Mouse (Mus musculus) neural tube, embryonic 15.5 days (tissue): ENCODE results near the gene Ctnnbl1. TPM values are rescaled to one million over a fixed set of nuclear protein-coding genes. Genes with fewer than 3 reads are reported as not detected.
A peak's percentile ranks its signal among the peaks of the same experiment; 100 is the strongest.

Source experiments
- ATAC-seq: fragments of 200-750 bp; cut with Nextera tagmentation; 2 replicates; pipeline ENCODE4 v1.8.0; 2017; ENCODE audit warnings: mild to moderate bottlenecking, moderate TSS enrichment, moderate library complexity; ENCODE audit not compliant: low FRiP score
- H3K27ac ChIP-seq: fragments of 300-500 bp; sonication (generic); replicated peaks from 2 replicates; pipeline ENCODE4 v1.5.1; 2015; ENCODE audit warnings: mild to moderate bottlenecking, inconsistent platforms
- H3K27me3 ChIP-seq: fragments of 300-500 bp; sonication (generic); replicated peaks from 2 replicates; pipeline ENCODE4 v1.6.1; 2015; ENCODE audit warnings: inconsistent platforms
- H3K36me3 ChIP-seq: fragments of 300-500 bp; sonication (generic); 2 replicates; pipeline ENCODE4 v1.6.1; 2015; ENCODE audit warnings: inconsistent platforms
- H3K4me1 ChIP-seq: fragments of 300-500 bp; sonication (generic); 2 replicates; pipeline ENCODE4 v1.6.1; 2015; ENCODE audit warnings: inconsistent platforms
- H3K4me2 ChIP-seq: fragments of 300-500 bp; sonication (generic); 2 replicates; pipeline ENCODE4 v1.6.1; 2015; ENCODE audit warnings: inconsistent platforms, mild to moderate bottlenecking, moderate library complexity
- H3K4me3 ChIP-seq: fragments of 300-500 bp; sonication (generic); replicated peaks from 2 replicates; pipeline ENCODE4 v1.5.1; 2015; ENCODE audit warnings: mild to moderate bottlenecking, inconsistent platforms
- H3K9ac ChIP-seq: fragments of 300-500 bp; sonication (generic); replicated peaks from 2 replicates; pipeline ENCODE4 v1.6.1; 2015; ENCODE audit warnings: mild to moderate bottlenecking, inconsistent platforms
- H3K9me3 ChIP-seq: fragments of 300-500 bp; sonication (generic); replicated peaks from 2 replicates; pipeline ENCODE4 v1.6.1; 2016; ENCODE audit warnings: inconsistent platforms
- WGBS: fragments of 180-500 bp; shearing (Covaris S2); methylation state at CpG from one replicate; pipeline ENCODE4 v1.1.7; 2015; ENCODE audit warnings: mixed read lengths; 5-methylcytosine and 5-hydroxymethylcytosine counted together
- polyA plus RNA-seq: library from polyadenylated mRNA; unstranded; fragments of >200 nt; fragmentation: Nextera tagmentation; extraction: Ambion mirVana; gene quantifications from 2 replicates; pipeline ENCODE4 v1.2.1, GENCODE M21; 2015

Ctnnbl1 gene
- 51.3 and 52.6 TPM in 2 replicates for polyA plus RNA-seq

DNA sequence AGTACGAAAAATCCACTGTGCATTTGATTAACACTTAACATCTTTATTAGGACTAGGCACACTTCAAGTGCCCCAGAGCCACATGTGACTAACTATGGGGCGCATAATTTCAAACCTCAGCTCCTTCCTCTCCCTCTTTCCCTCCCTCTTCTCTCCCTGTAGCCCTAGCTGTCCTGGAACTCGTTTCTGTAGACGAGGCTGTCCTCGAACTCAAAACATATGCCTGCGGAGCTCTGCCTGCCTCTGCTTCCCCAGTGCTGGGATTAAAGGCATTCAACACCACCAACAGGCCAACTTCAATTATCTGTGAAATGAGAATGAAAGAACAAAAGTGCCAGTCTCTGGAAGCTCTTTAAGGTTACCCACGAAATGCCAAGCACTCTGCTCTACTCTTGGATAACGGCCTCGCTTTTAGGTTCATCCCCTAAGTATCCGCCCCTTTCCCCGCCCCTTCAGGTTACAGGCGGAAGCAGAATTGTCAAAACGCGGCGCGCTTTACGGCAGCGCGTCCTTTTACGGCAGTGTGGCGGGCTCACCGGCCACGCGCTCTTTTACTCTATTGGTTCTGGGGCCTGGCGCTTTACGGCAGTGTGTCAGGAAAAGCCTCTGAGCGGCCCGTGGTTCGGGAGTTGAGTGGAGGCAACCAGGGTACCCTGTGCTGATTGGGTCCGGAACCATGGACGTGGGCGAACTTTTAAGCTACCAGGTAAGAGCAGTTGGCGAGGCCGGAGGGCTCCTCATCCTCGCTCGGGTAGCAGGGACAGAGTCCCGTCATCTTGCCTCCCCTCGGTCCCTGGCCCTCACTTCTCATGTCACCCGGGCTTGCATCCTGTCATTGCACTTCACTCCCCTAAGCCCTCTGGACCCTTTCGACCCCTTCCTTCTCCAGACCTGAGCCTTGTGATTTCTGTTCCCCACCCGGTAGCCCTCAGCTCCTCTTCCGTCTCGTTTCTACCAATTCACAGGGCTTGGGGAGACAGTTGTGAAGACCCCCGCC is at the start of gene Ctnnbl1:
Gene Ctnnbl1 (plus strand): TSS at position 548 of the 997 bp plus-strand sequence.
- H3K4me2 ChIP-seq: peak within 1 kb of the TSS; percentile 73
- ATAC-seq: peak; percentile 91

DNA sequence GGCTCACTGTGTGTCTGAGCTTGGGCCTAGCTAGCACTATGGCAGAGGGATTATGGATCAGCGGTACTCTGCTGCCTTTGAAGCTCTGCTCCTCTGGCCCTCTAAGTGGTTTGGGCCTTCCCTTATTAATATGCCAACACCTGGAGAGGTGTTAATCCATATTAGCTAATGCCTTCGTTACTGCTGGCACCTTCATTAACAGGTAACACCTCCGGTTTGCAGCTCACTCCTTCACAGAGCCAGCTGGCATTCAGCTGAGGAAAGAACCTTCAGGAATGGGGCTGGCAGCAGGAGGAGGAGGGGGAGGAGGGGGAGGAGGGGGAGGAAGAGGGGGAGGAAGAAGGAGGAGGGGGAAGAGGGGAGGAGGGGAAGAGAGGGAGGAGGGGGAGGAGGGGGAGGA is 49.7 kb upstream of the Ctnnbl1 start:
- no peak overlapping the region for H3K27ac ChIP-seq
- no peak overlapping the region for H3K4me3 ChIP-seq
- H3K9ac ChIP-seq: no peak overlapping the region
- H3K9me3 ChIP-seq: no peaks in the 10 kb centered on the region
- H3K36me3 ChIP-seq: no peaks in the 10 kb centered on the region
- peaks cover 15% of the 10 kb centered on the region for H3K4me1 ChIP-seq
- WGBS: 66% methylated on average over 3 of the region's 3 CpGs
- no peaks in the 10 kb centered on the region for H3K27me3 ChIP-seq
- ATAC-seq: no peak
- no peak overlapping the region for H3K4me2 ChIP-seq

More for the DNA sequence above, at the start of gene Ctnnbl1:
- H3K4me1 ChIP-seq: peaks cover 17% of the 10 kb centered on the region
- peak within 1 kb of the TSS; percentile 60 for H3K27ac ChIP-seq
- 12% methylated on average over 44 of the region's 44 CpGs for WGBS
- peak within 1 kb of the TSS; percentile 83 for H3K4me3 ChIP-seq
- 0 out of 2 replicates have a peak, but pooled peaks cover 2% of the 10 kb centered on the region for H3K36me3 ChIP-seq
- H3K27me3 ChIP-seq: no peaks in the 10 kb centered on the region
- H3K9me3 ChIP-seq: no peaks in the 10 kb centered on the region
- peak within 1 kb of the TSS; percentile 72 for H3K9ac ChIP-seq

DNA sequence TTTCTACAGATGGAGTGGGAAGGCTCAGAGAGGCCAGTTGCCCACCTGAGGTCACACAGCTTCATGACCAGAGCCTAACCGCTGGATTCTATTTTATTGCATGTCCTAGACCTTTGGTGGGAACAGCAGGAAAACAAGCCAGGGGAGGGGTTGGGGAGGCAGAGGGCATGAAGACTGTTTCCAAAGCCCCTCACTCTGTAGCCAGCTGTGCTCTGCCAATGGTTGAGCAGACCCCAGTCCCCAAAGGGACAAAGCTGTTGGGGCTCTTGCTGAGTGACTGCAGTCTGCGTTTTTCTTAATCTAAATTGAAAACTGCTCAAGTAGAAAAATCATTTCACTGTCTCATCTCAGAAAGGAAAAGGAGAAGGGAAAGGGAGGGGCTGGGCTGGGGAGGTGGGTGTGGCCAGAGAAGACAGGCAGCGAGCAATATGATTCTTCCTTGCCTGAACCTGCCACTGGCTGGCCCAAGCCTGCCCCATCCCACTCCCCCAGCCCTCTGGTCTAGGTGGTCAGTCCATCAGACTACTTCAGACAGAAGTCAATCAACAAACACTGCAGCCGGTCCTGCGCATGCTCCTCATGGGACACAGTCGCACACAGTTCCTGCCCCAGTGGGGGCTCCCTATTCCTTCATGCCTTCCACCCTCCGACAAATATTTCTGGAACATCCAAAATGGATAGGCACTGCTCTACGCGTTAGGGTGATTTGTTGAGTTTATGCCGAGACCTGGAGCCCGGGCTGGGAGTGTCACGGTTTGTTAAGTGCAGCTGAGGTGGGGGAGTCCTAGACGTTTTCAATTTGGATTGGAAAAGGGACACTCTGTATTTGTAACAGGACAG is 45.7 kb upstream of the Ctnnbl1 start:
- no peak overlapping the region for H3K4me2 ChIP-seq
- H3K36me3 ChIP-seq: no peaks in the 10 kb centered on the region
- H3K27ac ChIP-seq: peak overlapping the region; percentile 37; the same call in 1 of the 2 replicates
- WGBS: 47% methylated on average over 13 of the region's 13 CpGs
- H3K9ac ChIP-seq: no peak overlapping the region; the same call in 1 of the 2 replicates
- no peak overlapping the region for H3K4me3 ChIP-seq
- no peaks in the 10 kb centered on the region for H3K27me3 ChIP-seq
- no peaks in the 10 kb centered on the region for H3K9me3 ChIP-seq
- peaks cover 25% of the 10 kb centered on the region for H3K4me1 ChIP-seq
- ATAC-seq: no peak; the same call in 1 of the 2 replicates

DNA sequence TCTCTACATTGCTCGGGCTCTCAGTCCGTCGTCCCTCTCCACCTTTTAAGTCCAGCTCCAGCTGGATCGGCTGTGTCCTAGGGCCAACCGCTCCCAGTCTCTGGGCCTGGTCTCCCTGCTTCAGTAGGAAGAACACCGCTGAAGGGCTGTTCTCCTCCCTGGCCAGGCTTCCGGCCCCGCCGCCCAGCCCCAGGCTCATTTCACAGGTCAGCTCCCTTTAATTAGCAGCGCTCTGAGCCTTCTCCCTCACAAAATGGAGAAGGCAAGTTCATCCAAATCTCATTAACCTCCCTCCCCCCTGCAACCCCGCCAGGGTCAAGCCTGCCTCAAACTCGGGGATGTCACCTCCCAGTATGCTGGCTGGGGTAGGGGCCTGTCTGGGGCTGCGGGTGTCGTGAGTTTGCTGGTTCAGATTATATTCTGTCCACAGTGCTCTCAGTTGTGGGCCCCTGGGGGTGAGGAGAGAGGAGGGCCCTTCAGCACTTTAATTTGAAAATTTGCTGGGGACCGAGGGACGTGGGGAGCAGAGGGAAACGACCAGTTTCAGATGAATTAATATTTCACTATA is 44.8 kb upstream of the Ctnnbl1 start:
- H3K27me3 ChIP-seq: no peaks in the 10 kb centered on the region
- no peak for ATAC-seq
- no peak overlapping the region for H3K4me3 ChIP-seq
- H3K27ac ChIP-seq: 0 out of 2 replicates have a peak overlapping the region, but pooled peaks have one; percentile 37
- H3K9me3 ChIP-seq: no peaks in the 10 kb centered on the region
- H3K4me2 ChIP-seq: no peak overlapping the region
- WGBS: 26% methylated on average over 17 of the region's 17 CpGs
- no peaks in the 10 kb centered on the region for H3K36me3 ChIP-seq
- no peak overlapping the region for H3K9ac ChIP-seq
- H3K4me1 ChIP-seq: peaks cover 33% of the 10 kb centered on the region

DNA sequence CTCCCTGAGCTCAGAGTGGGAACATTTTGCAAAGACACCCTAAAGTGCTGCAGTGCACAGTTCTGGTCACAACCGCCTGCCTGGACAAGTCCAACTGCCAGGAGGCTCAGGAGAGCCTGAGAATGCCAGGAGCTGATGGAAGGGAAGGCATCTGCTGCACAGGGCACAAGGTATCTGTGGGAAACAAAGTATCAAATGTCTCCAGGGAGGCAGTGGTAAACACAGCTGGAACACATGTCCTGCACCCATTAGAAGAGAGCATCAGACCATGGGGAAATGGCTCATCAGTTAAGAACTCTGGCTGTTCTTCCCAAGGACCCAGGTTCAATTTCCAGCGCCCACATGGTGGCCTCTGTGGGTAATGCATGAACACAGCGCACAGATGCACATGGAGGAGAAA is 43.6 kb upstream of the Ctnnbl1 start:
- peaks cover 33% of the 10 kb centered on the region for H3K4me1 ChIP-seq
- no peaks in the 10 kb centered on the region for H3K27me3 ChIP-seq
- no peak overlapping the region for H3K4me2 ChIP-seq
- WGBS: 86% methylated on average over 3 of the region's 3 CpGs
- no peak overlapping the region for H3K27ac ChIP-seq
- no peaks in the 10 kb centered on the region for H3K36me3 ChIP-seq
- no peak overlapping the region for H3K9ac ChIP-seq
- H3K9me3 ChIP-seq: no peaks in the 10 kb centered on the region
- H3K4me3 ChIP-seq: no peak overlapping the region
- no peak for ATAC-seq

DNA sequence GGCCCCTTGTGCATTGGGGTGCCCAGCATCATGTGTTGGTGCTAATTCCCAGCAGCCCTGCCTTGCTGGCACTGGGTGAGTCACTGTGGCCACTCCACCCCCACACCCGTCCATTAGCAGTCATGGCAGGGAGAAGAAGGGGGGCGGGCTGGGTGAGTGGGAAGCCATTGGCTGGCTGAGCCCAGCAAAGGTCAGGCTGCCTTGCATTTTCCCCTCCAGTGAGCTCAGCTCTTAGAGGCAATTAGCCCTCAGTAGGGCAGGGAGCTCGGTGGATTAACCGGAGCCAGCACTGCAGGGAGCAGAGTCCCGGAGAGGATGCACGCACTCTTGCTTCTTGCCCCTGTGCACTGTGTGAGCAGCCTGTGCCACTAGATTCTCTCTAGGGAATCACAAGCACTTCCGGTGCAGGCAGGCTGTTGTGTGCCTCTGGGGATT is 40.9 kb upstream of the Ctnnbl1 start:
- Histone ChIP-seq H3K4me2 (no peak overlapping the region), H3K36me3 (no peaks in the 10 kb centered on the region), H3K27ac (peak overlapping the region; percentile 63), H3K27me3 (no peaks in the 10 kb centered on the region), H3K9ac (no peak overlapping the region), H3K4me1 (peaks cover 42% of the 10 kb centered on the region), H3K9me3 (no peaks in the 10 kb centered on the region), H3K4me3 (no peak overlapping the region)
- WGBS: 16% methylated on average over 7 of the region's 7 CpGs
- ATAC-seq: peak; percentile 80

DNA sequence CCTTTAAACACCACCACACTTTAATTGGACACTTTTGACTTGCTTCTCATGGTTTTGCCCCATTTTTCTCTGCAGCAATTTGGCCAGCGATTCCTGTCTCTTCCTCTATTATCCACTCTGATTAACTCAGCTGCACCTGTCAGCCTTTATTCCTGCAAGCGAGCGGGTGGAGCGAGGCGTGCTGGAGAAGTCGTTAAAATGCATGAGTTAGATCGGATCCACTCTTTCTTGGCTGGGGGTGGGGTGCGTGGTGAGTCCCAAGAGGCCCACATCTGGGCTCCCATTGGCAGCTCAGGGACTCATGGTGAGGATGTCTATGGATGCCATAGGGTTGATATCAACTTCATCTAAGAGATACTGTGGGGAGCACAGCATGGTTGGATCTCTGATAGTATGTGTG is 34.0 kb upstream of the Ctnnbl1 start:
- H3K27me3 ChIP-seq: no peaks in the 10 kb centered on the region
- ATAC-seq: no peak
- H3K9me3 ChIP-seq: no peaks in the 10 kb centered on the region
- peaks cover 54% of the 10 kb centered on the region for H3K4me1 ChIP-seq
- 18% methylated on average over 8 of the region's 8 CpGs for WGBS
- no peak overlapping the region for H3K4me2 ChIP-seq
- H3K9ac ChIP-seq: no peak overlapping the region
- no peak overlapping the region for H3K4me3 ChIP-seq
- peak overlapping the region; percentile 24 for H3K27ac ChIP-seq
- H3K36me3 ChIP-seq: no peaks in the 10 kb centered on the region

DNA sequence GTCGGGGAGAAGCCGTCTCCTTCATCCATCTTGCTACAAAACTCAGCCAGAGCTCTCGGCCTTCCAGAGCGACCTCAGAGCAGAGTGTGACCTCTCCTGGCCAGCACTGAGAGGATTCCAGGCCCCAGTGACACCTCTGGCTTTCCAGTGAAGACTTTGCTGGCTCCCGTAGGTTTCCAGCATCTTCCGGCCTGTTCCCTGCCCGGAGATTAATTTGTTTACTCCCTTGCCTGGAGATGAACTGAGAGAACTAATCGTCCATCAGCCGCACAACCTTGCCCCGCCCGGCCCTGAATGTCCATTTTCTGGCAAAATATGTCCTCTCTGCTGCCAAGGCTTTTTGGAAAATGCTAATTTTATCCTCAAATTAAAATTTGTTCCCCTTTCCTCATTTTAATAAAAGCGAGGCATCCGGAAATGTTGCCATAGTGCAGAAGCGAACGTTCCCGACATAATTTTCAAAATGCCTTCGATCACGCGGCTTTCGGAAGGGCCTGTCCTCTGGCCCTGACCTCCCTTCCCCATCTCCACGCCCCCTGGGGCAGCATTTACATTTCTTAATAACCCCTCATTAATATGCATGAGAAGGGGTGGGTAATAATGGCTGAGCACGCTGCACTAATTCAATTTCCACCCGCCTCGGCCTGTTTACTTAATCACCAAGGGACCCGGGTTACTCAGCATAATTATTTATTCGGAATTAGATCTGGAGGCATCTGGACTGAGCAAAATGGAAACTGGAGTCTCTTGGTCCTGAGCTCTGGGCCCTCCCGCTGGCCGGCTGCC is 32.0 kb upstream of the Ctnnbl1 start:
- H3K9me3 ChIP-seq: no peaks in the 10 kb centered on the region
- H3K4me2 ChIP-seq: no peak overlapping the region
- H3K27me3 ChIP-seq: no peaks in the 10 kb centered on the region
- H3K4me3 ChIP-seq: no peak overlapping the region
- 20% methylated on average over 28 of the region's 28 CpGs for WGBS
- no peaks in the 10 kb centered on the region for H3K36me3 ChIP-seq
- H3K9ac ChIP-seq: no peak overlapping the region
- ATAC-seq: 0 out of 2 replicates have a peak, but pooled peaks have one; percentile 29
- H3K27ac ChIP-seq: peak overlapping the region; percentile 74
- H3K4me1 ChIP-seq: peaks cover 45% of the 10 kb centered on the region

DNA sequence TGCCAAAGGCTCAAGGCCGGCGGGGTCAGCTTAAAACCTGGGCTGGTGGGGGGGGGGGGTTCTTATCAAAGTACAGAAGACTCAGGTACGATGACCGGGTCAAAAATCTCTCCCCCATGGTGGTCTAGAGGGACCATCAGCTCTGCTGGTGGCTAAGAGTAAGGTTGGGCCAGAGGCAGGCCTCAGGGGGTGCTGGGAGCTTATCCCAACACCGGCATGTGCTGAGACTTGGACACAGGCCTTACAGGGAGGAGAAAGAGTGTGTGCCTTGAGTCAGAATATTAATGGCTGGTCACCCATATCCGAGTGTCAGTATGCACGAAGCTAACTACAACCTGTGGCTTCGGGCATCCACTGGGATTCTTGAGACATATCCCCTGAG is 31.4 kb upstream of the Ctnnbl1 start:
- 49% methylated on average over 8 of the region's 8 CpGs for WGBS

DNA sequence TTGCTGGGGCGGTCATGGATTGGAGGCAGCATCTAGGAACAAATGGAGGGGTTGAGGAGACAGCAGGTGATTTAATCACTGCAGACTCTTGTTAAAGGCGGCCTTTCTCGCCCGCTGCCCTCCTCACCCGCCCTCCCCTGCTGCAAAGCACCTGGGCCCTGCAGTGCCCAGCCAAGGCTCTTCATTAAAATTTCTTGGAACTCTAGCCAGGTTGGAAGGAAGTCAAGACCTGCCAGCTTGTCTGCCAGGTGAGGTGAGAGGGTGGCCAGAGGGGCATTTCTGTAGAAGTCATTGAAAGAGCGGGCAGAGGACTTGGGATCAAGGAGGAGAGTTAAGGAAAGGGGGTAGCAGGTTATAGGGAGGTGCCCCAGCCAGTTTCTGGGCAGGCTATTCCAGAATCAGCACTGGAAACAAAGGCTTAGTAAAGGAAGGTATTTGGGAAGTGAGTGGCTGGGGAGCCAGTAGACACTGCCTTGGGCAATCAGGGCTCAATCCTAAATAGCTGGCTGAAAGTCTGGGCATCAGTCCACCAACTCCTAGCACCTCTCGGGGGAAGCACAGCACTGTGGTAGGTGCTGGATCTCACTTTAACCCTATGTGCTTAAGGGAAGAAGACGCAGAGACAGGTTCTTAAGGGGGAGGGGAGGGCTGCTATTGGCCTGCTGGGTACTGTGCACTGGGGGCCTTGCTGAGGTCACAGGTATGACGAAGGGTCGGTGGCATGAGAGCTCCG is 29.8 kb upstream of the Ctnnbl1 start:
- Histone ChIP-seq H3K4me2 (no peak overlapping the region), H3K9me3 (no peaks in the 10 kb centered on the region), H3K4me1 (peaks cover 42% of the 10 kb centered on the region), H3K36me3 (no peaks in the 10 kb centered on the region), H3K27me3 (no peaks in the 10 kb centered on the region), H3K4me3 (no peak overlapping the region), H3K9ac (no peak overlapping the region), H3K27ac (0 out of 2 replicates have a peak overlapping the region, but pooled peaks have one; percentile 20)
- 52% methylated on average over 11 of the region's 11 CpGs for WGBS
- ATAC-seq: no peak; the same call in 1 of the 2 replicates

More for the DNA sequence above, 31.4 kb upstream of the Ctnnbl1 start:
- Histone ChIP-seq H3K9me3 (no peaks in the 10 kb centered on the region), H3K9ac (no peak overlapping the region), H3K4me2 (no peak overlapping the region), H3K27ac (peak overlapping the region; percentile 74), H3K27me3 (no peaks in the 10 kb centered on the region), H3K36me3 (no peaks in the 10 kb centered on the region), H3K4me1 (peaks cover 45% of the 10 kb centered on the region), H3K4me3 (no peak overlapping the region)
- no peak for ATAC-seq
